Mouse (Mus musculus) heart, postnatal 36 days (tissue): ENCODE measurements around the gene Fam49a. TPM values are rescaled to one million over a fixed set of nuclear protein-coding genes. Genes with fewer than 3 reads are reported as not detected.
"Not testable (repeated sequence)": the region's sequence is repeated elsewhere in the genome, so short reads cannot be mapped to it uniquely, and the experiment has no call there.

Experiments used
- DNase-seq, 2 experiments: peaks; one replicate each; pipeline ENCODE4 v3.0.0; 2021 to 2022
- intact Hi-C: fragments of 180-260 bp; cut with DNase I; formaldehyde crosslinking; loops from one replicate; pipeline ENCODE4 v1.15.1; 2025
- total RNA-seq, 2 experiments: library from RNA; stranded (reverse); gene quantifications; 2 replicates each; pipeline ENCODE4 v1.2.3; 2021

Gene Fam49a
- total RNA-seq: 10 to 100 TPM in 1 of 2 experiments, 1 to 10 TPM in 1; 8.6 to 10.5 TPM

- peak; percentile 85 for DNase-seq
- intact Hi-C loops: loop anchor here (2.0 to 5.0 kb wide), 3 partner anchors 40 to 85 kb away; no protein-coding TSS in a partner anchor
These were observed at the start of gene Fam49a for GRCm38 (mm10) chr12:12261987-12262971. Fam49a (plus strand) TSS chr12:12262139.

- DNase-seq: no peak
- intact Hi-C loops: no loop called here
These were observed 48.4 kb upstream of the Fam49a start for GRCm38 (mm10) chr12:12213536-12213935.

GRCm38 (mm10) chr12:12218947-12219346, 43.0 kb upstream of the Fam49a start:
- intact Hi-C loops: no loop called here
- DNase-seq: no peak

GRCm38 (mm10) chr12:12220755-12221496, 41.0 kb upstream of the Fam49a start:
- intact Hi-C loops: loop anchor here (10.0 kb wide), 1 partner anchor 46 kb away; no protein-coding TSS in a partner anchor
- DNase-seq: no peak

- DNase-seq: peak; percentile 23 to 36
- intact Hi-C loops: loop anchor here (10.0 kb wide), 1 partner anchor 48 kb away; no protein-coding TSS in a partner anchor
These were observed 39.2 kb upstream of the Fam49a start for GRCm38 (mm10) chr12:12222585-12223290.

GRCm38 (mm10) chr12:12223336-12223735, 38.6 kb upstream of the Fam49a start:
- intact Hi-C loops: loop anchor here (10.0 kb wide), 1 partner anchor 49 kb away; no protein-coding TSS in a partner anchor
- DNase-seq: peak in 1 of 2 experiments; percentile 12

- DNase-seq: no peak
- intact Hi-C loops: loop anchor here (10.0 kb wide), 1 partner anchor 51 kb away; no protein-coding TSS in a partner anchor
These were observed 36.2 kb upstream of the Fam49a start for GRCm38 (mm10) chr12:12225706-12226105.

GRCm38 (mm10) chr12:12227594-12227993, 34.3 kb upstream of the Fam49a start:
- intact Hi-C loops: loop anchor here (10.0 kb wide), 1 partner anchor 53 kb away; no protein-coding TSS in a partner anchor
- no peak for DNase-seq

GRCm38 (mm10) chr12:12230031-12230557, 31.8 kb upstream of the Fam49a start:
- intact Hi-C loops: no loop called here
- no peak for DNase-seq

GRCm38 (mm10) chr12:12232097-12232496, 29.8 kb upstream of the Fam49a start:
- intact Hi-C loops: no loop called here
- DNase-seq: no peak

GRCm38 (mm10) chr12:12236978-12237377, 25.0 kb upstream of the Fam49a start:
- intact Hi-C loops: no loop called here
- DNase-seq: no peak

- DNase-seq: no peak
- intact Hi-C loops: no loop called here
These were observed 22.4 kb upstream of the Fam49a start for GRCm38 (mm10) chr12:12239502-12239901.

- intact Hi-C loops: no loop called here
These were observed 18.8 kb upstream of the Fam49a start for GRCm38 (mm10) chr12:12243148-12243547.

GRCm38 (mm10) chr12:12247023-12247422, 14.9 kb upstream of the Fam49a start:
- DNase-seq, intact Hi-C loops: not testable (repeated sequence)

More at GRCm38 (mm10) chr12:12243148-12243547, 18.8 kb upstream of the Fam49a start:
- no peak for DNase-seq

- intact Hi-C loops: no loop called here
- no peak for DNase-seq
These were observed 12.4 kb upstream of the Fam49a start for GRCm38 (mm10) chr12:12249521-12249920.

GRCm38 (mm10) chr12:12253526-12253925, 8.4 kb upstream of the Fam49a start:
- no peak for DNase-seq
- intact Hi-C loops: no loop called here

GRCm38 (mm10) chr12:12254139-12254538, 7.8 kb upstream of the Fam49a start:
- DNase-seq: no peak
- intact Hi-C loops: no loop called here

GRCm38 (mm10) chr12:12260979-12261960, 669 bp upstream of the Fam49a start:
- intact Hi-C loops: loop anchor here (5.0 kb wide), 1 partner anchor 41 kb away; no protein-coding TSS in a partner anchor
- peak in 1 of 2 experiments; percentile 26 for DNase-seq
